Mouse (Mus musculus) R1 (cell line): ENCODE measurements at regions not wholly inside any gene's neighbourhood (a gene's known extent, or its start where the extent isn't known, plus 50 kb on each side); places are given as distances from the start of the nearest gene placed in this dataset.
"Not testable (repeated sequence)": the region's sequence is repeated elsewhere in the genome, so short reads cannot be mapped to it uniquely, and the experiment has no call there.

Experiments
- DNase-seq: peaks from one replicate; pipeline ENCODE4 v3.0.0-alpha.2; 2018; ENCODE audit warnings: low read depth, low spot score

- not testable (repeated sequence) for DNase-seq
Measured at GRCm38 (mm10) chr14:66484751-66485150, 475.7 kb upstream of the Gulo start.

- no peak for DNase-seq
Measured at GRCm38 (mm10) chr14:66479181-66479580, 470.2 kb upstream of the Gulo start.

GRCm38 (mm10) chr14:66478562-66478961 lies 469.6 kb upstream of the Gulo start:
- peak; percentile 35 for DNase-seq

- peak; percentile 61 for DNase-seq
Measured at GRCm38 (mm10) chr14:66475026-66475425, 466.0 kb upstream of the Gulo start.

- DNase-seq, result no peak
Measured at GRCm38 (mm10) chr14:66473251-66473550, 464.2 kb upstream of the Gulo start.

DNA sequence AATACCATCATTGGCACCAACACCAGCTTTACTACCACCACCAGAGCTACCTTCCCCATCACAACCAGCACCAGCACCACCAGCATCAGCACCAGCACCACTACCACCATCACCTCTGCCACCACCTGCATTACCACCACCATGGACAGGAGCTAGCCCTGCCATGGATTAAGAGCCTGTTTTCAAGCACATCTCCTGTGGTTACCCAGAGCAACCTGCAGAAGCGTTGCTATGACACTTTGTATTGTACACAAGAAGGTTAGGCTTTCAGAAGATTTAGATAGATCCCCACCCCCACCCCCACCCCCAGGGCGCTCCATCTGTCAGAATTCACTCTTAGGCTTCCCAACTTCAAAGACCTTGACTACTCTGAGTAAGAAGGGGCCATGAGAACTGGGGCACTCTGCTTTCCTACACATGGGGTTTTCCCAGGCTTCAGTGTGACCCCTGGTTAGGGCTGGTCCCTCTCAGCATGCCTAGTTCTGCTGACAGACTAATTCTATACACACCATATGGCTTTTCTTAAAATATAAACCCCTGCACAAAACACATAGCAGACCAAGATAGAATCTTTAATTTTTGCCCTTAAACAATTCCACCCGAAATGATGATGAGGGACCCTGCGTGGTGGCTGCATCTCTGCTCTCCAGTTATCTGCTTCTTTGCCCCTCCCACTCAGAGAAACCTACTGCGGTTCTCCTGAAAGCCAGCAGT lies 463.7 kb upstream of the Gulo start:
- DNase-seq, result no peak

DNA sequence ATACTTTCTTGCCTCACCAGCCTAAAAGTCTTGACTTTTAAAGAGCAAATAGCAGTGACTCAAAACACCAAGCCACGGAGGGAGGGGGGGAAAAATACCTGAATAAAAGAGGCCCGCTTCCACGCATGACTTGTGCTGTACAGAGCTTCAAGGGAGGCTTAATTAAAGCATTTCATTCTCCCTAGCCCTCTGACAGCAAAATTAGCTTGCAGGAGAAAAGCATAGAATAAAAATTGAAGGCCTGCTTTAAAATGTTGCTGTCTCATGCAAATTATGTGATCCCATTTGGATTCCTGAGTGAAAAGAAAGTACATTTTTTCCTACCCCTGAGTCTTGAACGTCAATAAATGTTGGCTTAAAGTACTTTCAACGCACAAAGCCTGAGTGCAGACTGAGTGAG lies 453.1 kb upstream of the Gulo start:
- no peak for DNase-seq

DNA sequence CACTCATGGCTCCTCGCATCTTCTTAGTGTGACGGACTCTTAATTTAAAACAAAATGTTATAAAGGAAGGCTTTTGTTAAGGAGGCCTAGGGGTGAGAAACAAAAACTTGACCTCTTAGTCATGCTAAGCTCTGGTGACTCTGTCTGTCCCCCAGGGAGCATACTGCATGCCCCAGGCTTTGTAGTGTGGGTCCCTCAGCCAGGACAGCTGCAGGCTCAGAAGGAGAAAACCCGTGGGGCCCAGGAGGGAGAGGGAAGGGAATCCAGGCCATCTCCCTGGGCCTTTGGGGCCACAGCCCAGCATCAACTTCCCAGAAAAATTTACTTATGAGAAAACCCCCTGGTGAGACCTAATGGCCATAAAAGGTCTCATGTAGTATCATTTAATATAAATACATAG lies 451.8 kb upstream of the Gulo start:
- no peak for DNase-seq

DNA sequence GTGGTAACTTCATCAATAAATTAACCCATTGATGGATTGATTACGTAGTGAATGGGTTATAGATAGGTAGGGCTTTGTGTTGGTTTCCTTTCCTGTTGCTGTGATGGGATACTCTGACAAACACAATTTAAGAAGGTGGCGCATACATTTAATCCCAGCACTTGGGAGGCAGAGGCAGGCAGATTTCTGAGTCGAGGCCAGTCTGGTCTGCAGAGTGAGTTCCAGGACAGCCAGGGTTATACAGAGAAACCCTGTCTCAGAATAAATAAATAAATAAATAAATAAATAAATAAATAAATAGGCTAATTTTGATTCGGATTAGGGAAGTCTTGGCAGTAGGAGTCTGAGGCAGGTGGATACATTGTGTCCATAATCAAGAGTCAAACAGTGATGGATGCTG lies 449.7 kb upstream of the Gulo start:
- no peak for DNase-seq

DNA sequence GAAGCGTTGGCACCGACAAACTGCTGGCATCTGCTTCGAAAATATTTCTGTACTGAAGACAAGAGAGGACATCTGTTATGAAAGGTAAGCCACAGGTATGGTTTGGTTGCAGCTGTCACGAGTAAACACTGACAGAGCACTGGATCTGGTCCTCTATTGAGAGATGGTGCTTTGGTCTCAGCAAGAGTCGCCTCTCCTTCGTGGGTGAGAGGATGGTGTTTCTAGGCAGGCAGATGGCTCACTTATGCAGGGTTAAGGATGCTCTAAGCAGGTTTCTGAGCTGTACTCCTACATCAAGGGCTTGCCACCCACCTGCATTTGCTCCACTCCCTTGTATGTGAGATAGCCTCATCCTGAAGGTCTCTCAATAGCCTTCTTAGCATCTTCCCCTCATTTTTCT lies 448.3 kb upstream of the Gulo start:
- DNase-seq, result no peak

DNA sequence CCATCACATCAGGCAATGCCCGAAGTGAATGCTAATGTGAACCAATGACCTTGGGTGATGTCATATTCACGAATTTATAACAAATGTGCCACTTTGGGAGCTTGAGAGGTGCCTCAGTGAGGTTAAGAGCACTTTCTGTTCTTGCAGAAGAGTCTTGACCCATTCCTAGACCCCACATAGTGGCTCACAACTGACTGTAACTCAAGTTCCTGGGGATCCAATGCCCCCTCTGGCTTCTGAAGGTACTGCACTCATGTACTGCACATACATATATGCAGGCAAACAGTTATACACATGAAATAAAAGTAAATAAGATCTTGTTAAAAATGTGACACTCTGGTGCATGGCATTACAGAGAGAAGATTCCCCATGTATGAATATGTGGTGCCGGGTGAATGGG lies 443.8 kb upstream of the Gulo start:
- DNase-seq, result peak; percentile 29

DNA sequence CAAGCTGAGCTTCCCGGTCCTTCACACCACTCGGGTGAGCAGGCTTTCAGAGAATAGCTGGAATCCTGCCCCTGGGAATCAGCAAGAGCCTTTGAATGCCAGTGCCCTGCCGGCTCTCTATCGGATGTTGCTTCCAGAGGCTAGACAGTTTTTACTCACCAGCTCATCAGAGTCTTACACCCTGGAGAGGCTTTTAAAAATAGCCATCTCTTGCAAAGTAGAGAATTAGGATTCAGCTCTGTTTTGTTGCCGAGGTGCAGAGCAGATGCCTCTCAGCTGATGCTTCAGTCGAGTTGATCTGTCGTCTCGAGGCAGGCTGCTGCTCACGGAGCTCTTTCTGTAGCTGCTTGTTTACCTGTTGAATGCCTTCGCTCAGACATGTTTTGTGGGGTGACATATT lies 441.3 kb upstream of the Gulo start:
- DNase-seq, result no peak

DNA sequence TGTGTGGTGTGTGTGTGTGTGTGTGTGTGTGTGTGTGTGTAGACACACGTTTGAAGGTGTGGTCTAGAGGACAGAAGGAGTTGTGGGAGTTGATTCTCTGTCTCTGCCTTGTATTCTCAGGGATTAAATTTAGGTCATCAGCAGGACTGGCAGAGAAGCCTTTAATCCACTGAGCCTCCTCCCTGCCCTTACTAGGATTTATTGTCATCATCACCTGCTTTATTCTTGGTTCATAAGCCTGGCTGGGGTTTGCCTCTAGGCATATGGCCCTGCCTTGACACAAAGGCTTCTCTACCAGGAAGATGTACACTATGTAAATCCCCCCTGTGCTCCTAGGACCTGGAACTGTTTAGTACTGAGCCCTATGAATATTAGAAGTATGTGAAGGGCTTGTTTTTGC lies 433.6 kb upstream of the Gulo start:
- DNase-seq, result no peak

DNA sequence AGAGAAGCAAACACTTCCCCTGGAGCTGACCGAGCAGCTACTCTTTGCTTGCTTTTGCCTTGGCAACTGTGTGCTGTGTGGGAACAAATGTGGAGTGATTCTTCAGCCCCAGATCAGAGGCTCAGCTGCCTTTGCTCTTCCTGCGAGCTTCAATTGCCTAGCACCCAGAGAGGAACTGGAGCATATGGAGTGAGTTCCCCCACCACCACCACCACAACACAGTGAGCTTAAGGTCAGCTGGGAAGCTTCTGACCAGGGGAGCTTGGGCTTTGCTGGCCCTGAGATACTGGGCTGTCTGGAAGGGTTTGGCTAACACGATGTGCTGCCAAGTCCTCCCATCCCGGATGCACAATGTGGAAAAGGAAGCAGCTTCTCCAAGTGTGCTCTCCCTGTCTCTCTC lies 432.8 kb upstream of the Gulo start:
- DNase-seq, result no peak

- no peak for DNase-seq
Measured at GRCm38 (mm10) chr14:66438572-66438971, 429.6 kb upstream of the Gulo start.

DNA sequence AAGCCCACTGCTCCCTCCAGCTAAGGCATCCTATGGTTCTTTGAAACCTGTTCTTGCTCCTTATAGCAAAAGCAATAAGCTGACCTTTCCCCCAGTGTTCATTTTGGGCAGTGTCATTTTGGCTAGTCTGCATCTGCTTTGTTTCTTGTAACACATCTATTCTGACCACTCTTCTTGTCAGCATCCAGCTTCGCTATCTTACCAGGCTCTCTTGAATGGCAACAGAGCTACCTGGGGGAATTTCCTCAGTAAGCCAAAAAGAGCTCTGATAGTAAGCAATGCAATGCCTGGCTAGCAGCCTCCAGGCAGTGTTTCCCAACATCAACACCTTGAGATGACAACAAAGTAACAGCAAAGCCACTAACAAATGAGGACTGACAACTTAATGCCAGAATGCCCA lies 429.0 kb upstream of the Gulo start:
- no peak for DNase-seq

DNA sequence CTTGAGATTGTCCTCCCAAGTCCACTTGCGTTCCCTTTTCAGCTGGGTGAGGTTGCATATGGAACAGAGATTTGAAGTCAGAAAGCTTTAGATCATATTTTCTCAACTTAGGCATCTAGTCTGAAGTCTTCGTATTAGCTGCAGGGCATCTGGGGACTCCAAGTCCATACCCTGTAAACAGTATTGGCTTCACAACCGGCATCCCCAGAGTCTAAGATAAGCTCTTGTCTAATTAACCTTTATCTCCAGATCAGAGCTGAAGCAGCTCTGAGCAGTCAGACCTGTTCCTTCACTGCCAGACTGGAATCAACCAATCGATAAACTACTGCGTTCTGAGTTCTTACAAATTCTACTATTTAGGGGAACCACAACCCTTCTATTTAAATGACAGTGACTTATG lies 422.6 kb upstream of the Gulo start:
- DNase-seq, result no peak

- DNase-seq, result no peak
Measured at GRCm38 (mm10) chr14:66424141-66424540, 415.1 kb upstream of the Gulo start.
